Mouse (Mus musculus) stomach, postnatal 0 days (tissue): ENCODE measurements around the gene Edar.

Experiments
- CTCF ChIP-seq: IDR thresholded peaks from 2 replicates; pipeline ENCODE4 v1.5.1; 2016; ENCODE audit warnings: antibody characterized with exemption, low read depth, mild to moderate bottlenecking, moderate library complexity
- EP300 ChIP-seq: optimal IDR thresholded peaks from 2 replicates; pipeline ENCODE3; 2016; ENCODE audit warnings: antibody characterized with exemption

GRCm38 (mm10) chr10:58672557-58673277 lies 2.7 kb downstream of the Edar start:
- no peak for TF ChIP-seq CTCF
- no peak for TF ChIP-seq EP300
